Mouse (Mus musculus) spleen, postnatal 14 days (tissue): ENCODE data around the gene Gm21987.
A peak's percentile ranks its signal among the peaks of the same experiment; 100 is the strongest.

Source experiments
- DNase-seq, 2 experiments: peaks; one replicate each; pipeline ENCODE4 v3.0.0; 2021 to 2022; ENCODE audit warnings: low spot score in 2 of 2

The Gm21987 gene

DNA sequence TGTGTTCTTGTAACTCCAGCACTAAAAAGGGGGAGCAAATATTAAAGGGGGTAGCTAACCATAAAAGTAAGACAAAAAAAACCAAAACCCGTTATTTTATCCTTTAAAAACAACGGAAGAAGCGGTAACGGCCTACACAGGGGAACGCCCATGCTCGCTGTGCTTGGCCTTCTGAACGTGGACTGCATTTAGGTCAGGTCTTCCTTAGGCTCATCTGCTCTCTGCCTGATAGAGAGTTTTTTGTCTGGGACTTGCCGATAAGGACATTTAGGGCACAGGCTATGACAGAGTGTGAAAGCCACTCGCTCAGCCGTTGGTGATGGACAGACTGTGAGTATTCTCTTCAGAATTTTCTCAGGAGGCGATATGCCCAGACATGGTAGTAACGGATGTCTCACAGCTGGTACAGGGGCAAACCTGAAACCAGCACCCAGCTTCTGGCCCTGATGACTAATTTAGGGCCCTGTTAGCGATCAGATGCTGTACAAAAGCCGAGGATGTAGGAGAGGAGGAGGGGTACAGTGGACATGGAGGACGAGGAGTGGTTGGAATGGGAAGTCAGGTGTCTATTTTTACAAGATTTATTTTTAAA is 25.0 kb downstream of the Gm21987 start:
- peak in 1 of 2 experiments; percentile 48 for DNase-seq

DNA sequence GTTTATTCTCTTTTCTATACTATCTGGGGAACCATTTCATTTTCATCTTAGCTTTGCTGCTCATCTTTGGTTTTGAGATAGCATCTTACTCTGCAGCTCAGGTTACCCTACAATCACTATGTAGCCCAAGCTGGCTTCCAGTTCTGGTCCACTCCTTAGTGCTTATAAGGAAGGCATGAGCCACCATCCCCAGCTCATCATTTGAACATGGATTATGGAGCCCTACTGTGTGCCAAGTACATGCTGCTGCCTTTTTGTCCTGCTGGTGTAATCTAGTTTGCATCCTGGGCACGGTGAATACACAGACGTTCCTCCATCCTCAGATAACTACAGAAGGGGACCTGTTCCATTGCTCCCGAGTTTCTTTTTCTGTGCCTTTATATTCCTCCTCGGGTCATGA is 26.0 kb downstream of the Gm21987 start:
- no peak for DNase-seq

DNA sequence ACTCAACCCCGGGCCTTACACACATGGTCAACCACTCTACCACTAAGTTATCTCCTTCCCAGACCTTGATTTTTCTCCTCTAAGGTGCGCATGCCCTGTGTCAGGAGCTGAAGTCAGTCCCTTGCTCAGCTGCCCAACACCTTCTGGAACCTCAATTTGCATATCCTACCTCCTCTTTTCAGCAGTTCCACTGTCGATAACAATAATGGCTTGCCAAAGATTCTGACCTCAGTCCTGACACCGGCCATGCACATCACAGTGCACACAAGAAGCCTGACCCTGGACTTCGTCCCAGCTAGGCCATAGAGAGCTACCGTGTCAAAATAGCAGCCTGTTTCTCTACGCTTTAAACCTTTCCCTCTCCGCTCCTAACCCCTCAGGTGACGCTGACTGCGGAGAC is 26.6 kb downstream of the Gm21987 start:
- DNase-seq, result no peak

DNA sequence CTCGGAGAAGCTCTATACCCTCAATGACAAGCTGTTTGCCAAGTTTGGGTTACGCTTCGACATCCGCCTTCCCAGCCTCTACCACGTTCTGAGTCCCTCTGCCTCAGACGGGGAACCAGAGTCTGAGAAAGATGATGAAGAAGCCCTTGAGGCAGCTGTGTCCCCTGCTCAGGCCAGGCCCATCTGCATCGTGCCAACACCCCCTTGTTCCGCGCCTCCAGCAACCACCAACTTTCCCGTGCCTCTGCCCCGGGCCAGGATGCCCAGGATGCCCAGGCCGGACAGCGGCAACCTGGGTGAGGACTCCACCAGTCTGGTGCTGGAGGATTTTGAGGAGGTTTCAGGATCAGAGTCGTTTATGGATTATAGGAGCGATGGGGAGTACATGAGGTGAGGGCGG is 27.1 kb downstream of the Gm21987 start:
- no peak for DNase-seq

DNA sequence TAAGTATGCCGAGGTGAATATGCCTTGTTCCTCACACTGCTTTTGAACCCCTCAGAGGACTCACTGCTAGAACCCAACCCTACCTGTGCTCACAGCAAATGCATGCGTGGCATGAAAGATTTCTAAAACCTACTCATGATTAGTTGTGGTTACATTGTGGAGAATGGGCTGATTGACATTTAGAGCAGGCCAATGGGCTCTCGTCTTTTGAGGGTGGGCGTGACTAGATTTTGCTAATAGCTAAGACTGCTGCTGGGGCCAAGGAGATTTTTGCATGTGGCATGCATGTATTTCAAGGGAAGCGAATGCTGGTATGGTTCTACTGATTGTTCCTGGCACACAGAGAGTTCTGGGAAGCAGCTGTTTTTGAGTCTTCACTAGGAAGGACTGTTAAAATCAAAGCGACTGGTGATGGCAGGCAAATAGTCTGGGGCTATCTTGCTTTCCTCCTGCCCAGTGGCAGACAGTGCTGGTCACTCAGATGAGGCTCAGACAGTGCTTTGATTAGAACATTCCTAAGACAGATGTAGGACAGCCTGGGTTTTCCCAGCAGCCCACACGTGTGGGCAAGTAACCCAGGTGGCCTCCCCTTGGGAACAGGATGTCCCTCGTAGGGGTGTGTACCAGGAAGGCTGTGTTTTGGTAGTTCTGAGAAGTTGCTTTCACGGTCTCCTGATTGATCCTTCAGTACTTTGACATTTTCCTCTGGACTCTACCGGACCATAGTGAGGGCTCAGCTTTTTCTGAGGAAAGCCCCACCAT is 27.7 kb downstream of the Gm21987 start:
- peak; percentile 49 to 53 for DNase-seq

DNA sequence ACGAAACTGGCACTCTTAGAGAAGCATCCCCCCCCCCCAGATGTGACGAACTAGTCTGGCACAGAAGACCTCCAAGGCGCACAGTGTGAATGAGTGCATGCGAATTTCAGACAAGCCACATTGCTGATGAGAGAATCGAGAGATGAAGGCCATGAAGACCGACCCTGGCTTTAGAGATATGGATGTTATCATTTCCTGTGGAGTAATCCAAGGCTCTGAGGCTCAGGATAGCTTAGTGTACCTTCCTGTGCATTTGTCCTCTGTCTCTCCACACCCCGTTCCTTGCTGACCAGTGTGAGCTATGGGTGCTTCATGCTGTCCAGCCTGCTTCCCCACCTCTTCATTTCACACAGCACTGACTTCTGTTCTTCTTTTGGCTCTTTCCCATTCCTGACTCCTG is 28.3 kb downstream of the Gm21987 start:
- DNase-seq, result no peak

DNA sequence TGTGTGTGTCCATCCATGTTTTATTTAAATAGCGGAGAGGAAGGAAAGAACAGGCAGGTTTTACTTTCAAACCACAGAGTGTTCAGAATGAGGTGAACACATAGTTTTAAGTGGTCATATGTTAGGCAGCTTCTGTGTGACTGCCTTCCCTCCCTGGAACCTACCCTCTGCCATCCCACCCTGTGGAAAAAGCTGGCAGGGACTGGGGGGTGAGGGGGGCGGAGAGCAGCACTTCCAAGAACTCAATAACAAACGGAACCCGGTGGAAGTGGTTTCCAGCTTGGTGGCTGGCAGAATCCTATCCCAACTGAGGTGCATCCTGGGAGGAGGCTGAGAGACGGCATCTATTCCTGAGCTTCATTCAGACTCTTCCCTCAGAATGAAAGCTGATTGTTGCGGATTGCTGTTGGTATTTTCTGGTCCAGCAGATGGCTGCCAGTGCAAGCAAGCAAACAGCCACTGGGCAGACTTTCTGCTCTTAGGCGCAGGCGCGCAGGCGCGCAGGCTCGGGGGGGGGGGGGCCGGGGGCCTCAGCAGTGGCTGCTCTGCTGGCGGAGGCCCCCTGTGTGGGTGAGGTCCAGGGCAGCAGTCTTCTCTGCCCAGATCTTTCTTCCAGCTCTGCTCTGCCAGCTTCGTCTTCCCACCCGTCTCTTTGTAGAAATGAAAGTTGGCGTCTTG is 29.5 kb downstream of the Gm21987 start:
- DNase-seq, result no peak

DNA sequence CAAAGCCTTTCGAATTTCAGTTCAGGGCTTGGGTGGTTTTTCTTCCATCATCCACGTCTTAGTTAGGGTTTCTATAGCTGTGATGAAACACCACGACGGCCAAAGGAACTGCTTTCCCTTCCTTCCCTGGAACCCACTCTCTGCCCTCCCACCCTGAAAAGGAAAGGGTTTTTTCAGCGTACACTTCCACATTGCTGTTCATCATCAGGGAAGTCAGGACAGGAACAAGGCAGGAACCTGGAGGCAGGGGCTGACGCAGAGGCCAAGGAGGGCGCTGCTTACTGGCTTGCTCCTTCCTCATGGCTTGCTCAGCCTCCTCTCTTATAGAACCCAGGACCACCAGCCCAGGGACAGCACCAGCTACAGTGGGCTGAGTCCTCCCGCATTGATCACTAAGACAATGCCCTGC is 30.0 kb downstream of the Gm21987 start:
- no peak for DNase-seq

DNA sequence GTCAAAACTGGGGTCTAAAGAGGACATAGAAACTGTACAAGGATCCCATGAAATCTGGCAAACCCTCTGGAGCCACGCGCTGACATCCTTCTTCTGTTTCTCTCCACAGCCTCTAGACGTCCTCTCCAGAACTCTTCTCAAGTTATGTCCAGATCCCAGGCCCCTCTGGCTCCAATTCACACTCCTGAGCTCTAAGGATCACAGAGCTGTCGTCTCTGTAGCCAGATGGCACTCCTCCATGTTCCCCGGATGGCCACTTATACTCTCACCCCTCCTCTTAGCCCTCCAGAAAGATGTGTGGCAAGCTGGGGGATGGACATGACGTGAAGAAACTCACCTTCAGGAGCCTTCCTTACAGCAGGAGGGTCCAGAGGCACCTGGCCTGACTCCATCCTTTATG is 30.7 kb downstream of the Gm21987 start:
- no peak for DNase-seq

DNA sequence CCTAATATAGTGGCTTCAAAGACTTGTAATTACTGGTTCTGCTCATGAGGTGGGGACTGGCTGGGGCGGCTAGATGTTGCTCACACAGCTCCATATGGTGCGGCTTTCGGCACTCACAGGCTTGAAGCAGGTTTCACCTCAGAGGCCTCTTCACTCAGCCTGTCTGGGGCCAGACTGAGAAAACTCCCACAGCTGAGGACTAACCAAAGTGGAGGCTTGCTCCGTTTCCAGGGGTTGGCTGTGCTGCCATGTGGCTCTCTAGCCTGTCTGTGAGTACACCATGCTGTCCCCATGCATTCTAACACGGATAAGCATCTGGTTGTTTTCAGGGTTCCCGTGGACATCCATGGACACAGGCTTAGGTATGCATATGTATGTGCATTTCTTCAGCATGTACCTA is 31.8 kb downstream of the Gm21987 start:
- DNase-seq, result no peak

DNA sequence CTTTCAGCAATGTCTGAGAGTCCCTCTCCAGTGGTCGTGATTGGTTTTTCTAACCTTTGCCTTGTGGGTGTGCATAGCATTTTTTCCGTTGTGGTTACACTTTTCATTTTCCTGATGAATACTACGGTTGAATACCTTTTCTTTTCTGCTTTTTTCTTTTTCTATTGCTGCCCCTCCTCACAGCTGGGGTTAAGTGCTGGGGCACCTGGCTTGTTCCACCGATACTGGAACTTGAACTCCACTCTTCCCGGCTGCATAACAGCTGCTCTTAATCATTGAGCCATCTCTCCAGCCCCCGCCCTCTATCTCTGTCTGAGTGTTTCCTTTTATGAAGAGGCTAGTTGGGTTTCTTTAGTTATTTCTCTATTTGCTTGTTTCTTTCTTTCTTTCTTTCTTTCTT is 32.2 kb downstream of the Gm21987 start:
- no peak for DNase-seq

DNA sequence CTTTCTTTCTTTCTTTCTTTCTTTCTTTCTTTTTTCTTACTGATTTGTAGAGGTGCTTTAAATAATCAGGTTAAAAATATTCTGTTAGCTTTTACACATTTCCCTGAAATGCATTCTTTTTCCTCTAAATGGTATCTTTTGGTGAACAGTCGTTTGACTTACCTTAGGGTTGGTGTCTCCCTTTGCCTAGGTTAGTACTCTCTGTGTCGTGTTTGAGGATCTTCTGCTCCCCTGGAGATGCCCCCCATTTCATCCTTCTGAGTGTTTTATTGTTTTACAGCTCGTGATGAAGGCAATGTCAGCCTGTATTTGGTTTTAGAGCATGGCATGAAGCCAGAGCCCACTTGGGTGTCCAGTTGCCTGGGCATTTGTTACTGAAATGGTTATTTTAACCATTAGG is 32.7 kb downstream of the Gm21987 start:
- no peak for DNase-seq

DNA sequence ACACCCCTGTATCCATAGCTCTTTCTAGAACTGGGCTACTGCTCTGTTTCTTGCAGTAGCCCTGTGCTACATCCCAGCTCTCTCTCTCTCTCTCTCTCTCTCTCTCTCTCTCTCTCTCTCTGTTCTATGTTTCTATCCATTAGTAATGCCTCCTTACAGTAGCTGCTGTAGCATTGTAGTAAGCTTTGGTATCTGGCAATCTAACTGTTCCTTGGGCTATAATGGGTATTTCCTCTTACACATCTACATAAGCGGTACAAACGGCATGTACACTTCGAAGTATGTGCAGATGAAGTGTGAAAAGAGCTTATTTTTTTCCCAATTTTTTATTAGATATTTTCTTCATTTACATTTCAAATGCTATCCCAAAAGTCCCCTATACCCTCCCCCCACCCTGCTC is 33.1 kb downstream of the Gm21987 start:
- DNase-seq, result no peak

DNA sequence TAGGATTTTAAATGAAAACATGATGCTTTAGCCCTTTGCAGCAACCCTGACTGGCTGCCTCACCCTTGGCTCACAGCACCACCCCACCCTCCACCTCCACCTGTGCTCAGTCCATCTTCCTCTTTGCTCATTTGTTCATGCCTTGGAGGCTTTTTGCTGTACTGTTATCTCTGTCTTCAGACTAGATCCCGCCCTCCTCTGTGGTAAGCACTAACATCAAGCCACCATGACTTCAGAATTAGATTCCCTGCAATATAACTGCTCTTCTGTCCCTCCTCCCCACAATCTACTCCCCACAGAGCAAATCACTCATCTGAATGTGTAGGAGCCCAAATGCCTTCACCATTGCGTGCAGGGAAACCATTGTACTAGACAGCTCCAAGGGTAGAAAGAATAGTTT is 36.8 kb downstream of the Gm21987 start:
- no peak for DNase-seq

DNA sequence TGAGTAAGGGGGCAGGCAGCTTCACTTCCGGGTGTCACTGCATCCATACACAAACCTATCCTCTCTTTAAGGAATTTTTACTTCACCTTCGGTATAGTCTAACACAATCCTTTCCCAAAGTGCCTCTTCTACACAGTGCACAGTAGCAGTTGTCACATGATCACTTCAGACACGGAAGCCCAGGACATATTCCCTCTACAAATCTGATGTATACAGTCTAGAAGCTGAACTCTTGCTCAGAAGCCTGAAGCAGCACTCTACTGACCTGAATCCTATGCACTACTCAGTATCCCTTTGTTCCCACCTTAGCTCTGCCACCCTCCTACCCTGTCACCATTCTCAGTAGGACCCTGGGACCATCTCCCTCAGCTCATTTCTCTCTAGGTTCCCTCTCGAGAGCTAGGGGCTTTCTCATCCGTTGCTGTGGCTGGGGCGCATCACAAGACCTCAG is 38.4 kb downstream of the Gm21987 start:
- DNase-seq, result no peak

DNA sequence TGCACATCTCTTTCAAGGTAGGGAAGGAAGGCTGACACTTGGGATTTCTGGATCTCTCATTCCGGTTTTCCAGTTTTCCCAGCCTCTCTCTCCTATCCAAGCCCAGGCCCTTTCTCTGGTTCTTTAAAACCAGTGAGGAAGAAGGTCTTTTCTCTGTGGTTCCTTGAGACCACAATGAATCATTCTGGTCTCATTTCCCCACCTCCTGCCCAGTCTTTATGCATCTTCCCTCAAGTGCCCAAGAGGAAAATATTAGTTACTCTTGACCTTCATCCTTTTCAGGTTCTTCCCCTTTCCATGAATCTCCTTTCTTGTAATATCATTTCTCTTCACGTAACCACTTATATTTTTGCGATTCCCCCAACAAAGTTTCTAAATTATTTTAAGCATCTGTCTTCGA is 38.9 kb downstream of the Gm21987 start:
- DNase-seq, result no peak

DNA sequence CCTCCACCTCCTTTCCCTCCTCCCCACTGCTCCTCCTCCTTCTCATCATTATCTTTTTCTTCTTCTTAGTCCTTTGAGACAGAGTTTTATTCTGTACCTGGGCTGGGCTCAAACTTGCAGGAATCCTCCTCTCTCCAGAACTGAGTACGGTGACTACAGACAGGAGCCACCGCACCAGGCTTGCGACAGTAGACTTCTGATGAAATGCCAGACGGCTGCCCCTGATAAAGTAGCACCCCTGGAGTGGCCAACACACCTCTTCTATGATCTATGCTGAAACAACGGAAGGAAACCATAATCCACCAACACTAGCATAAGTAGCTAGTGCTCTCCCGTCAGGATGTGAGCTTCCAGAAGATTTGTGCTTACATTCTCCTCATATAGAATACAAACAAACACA is 40.5 kb downstream of the Gm21987 start:
- DNase-seq, result no peak

DNA sequence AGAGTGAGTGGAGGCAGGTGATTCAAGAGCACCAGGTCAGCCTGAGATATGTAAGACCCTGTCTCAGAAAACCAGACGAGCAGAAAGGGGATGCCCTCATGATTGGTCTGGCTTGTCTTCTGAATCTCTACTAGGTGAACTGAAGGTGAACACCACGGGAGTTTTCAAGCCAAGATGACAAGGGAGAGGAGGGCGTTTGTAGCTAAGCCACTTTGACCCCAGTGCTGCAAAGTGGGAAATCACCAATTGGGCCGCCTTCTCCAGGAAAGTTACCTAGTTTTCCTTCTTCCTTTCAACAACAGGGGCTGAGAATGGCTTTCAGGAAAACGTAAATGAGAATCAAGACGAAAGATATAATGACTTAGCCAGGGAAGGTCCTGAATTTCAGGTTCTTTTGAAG is 41.9 kb downstream of the Gm21987 start:
- DNase-seq, result no peak

DNA sequence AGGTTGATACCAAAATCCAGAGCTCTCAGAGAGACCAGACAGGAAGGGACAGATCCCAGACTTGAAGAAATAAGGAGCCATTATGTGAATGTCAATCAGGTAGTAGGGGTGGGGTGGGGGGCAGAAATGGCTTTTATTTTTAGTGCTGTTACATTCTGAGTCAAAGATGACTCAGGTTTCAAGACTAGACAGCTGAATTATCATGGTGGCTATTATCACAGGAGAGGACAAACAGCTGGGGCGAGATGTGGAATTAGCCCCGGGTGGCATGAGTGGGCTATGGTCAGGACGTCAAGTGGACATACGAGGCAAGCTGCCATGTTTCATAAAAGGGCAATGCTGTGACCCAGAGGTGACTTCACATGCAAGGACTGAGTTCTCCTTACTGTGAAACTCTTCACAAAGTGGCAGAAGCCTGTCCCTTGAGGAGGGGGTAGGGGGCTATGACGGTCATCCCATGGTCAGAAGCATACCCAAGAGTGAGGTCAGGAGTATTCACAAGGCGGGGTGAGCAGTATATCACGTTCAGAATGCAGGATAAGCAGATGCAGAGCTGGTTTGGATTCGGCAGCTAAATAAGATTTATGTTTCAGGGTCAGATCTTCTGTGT is 42.5 kb downstream of the Gm21987 start:
- no peak for DNase-seq

DNA sequence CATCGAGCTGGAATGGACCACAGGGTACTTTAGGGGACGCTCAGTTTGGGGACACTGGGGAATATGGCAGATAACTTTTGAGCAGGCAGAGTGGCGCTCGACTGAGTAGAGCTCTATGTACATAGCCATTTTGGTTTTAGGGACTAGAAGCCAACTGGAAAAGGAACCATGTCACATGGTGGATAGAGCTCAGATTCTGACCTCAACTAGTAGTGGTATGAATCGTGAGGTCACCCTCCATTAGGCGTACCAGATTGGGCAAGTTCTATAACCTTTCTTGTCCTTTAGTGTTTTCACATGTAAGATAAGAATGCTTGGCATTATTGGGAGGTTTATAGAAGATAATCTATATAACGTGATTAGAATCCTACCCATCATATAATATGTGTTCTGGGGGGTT is 43.5 kb downstream of the Gm21987 start:
- no peak for DNase-seq

DNA sequence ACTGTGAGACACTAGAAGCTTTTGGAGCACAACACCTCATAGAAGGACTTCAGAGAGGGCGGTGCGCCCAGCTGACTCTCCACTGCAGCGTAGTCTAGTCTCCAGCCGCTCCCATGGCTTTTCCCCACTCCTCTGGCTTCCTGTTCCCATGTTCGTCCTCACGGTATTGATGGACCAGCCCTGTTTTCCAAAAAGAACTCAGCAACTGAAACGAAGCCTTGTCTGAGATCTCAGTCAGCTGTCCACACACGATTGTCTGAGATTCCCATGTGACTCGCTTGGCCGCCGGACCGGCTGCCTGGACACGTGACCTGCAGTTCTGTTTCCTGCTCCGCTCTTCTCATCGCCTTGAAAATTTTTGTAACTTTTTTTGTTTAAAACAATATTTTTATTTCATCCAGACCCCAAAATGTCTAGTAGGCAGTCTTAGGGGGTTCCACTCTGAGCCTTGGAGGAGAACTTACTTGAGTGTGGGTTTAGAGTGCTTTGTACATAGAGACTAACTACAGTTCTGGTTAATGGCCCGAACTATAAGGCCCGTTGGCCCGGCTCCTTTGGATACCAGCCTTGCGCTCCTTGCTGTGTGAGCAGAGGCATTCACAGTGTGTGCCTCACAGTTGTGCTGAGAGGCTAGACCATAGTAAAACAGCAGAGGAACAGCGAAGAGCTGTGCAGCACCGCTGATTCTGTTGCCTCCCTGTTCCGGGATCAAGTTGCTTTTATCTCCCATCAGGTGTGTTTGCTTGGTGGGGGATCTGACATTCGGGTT is 45.5 kb downstream of the Gm21987 start:
- no peak for DNase-seq

DNA sequence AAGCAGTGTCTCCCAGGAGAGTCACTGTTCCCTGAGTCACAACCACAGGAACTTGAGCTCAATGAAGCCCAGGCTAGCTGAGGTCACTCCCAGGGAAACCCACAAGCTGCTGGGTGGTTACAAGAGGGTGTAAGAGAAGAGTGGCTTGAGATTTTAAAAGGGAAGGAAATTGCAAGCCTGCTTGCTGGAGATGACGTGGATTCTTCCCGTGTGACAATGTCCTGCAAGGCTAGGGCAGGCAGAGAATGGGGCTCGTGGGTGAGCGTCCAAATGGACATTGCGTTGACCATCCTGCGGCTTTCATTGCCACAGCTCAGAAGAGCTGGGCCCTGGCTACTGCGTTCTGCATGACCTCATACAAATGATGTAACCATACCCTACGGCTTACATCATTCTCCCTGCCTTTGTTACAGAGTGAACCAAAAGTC is 47.4 kb downstream of the Gm21987 start:
- DNase-seq, result no peak
